Mouse (Mus musculus) 416B (cell line): Measurements from ENCODE around the gene Gpr153.

ENCODE experiments used
- DNase-seq: peaks from one replicate; pipeline ENCODE4 v3.0.0; 2011; ENCODE audit warnings: low read depth

Gpr153 gene

GRCm38 (mm10) chr4:152264867-152265568, 9.0 kb upstream of the Gpr153 start:
- peak; percentile 51 for DNase-seq

GRCm38 (mm10) chr4:152265791-152266190, 8.2 kb upstream of the Gpr153 start:
- no peak for DNase-seq

DNA sequence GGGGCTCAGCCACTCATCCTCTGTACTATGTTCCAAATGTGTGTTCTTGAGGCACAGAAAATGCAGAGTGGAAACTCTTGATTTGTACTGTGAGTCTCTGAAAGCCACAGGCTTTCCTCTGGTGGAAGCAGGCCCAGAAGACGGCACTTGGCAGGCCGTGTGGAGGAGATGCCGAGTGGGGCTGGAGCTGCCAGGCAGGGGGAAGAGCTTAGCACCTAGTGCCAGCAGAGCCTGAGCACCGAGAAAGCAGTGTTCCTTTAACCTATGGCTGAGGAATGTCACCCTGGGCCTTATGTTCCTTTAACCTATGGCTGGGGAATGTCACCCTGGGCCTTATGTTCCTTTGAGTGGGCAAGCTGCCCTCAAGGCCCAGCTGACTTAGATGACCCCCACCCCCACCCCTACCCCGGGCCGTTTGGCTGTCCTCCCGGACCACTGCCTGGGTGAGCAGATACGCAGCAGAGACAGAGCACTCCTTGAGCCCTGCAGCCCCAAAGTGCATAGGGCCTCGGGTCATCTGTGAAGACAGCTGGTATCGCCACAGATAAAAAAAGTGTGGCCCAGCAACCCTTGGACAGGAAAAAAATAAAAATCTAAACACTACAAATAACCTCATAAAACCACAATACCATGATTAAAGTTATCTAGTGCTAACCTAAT, 7.7 kb upstream of the Gpr153 start:
- DNase-seq, result no peak

DNA sequence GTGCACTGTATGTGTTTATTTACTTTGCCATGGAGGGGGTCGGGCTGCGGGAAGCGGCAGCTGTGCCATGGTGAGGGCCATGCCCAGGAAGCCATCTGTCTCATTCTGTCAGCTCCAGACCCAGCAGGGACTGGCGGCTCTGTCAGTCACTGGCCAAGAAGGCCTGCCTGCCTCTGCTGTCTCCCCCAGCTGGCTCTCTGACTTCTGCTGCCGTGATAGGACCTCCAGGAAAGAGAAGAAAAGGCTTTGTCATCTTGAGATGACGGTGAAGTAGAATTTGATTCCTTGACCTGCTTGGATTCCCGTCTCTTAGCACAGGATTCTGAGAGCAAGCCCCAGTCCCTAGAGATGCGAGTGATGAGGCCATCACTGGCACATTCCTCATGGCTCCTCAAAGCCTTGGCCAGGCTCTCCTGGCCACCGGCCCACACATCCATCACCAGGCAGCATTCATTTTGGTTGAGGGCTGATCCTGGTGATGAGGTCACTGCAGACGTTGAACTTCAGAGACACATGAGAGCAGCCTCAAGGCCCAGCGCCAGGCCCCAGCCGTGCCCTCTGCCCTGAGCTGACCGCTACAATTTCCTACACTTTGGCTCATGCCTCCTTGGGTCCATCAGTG, 6.2 kb upstream of the Gpr153 start:
- DNase-seq, result no peak

- no peak for DNase-seq
These were observed 4.1 kb upstream of the Gpr153 start for GRCm38 (mm10) chr4:152269967-152270366.

GRCm38 (mm10) chr4:152270599-152270998, 3.4 kb upstream of the Gpr153 start:
- DNase-seq, result no peak

DNA sequence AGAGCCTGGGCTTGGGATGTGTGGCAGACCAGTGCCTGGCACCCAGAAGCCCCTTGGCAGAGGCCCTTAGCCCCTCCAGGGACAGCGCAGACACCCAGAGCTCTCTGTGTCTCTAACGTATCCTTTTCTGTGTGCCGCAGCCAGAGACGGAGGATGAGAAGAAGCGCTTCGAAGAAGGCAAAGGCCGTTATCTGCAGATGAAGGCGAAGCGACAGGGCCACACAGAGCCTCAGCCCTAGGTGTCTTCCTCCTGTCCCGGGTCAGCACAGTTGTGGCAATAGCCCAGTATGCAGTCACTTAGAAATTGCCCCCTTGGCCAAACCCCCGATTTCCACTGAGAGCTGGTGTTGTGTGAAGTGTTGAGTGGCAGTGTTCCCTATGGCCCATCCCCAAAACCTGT, 2.7 kb upstream of the Gpr153 start:
- DNase-seq, result no peak

GRCm38 (mm10) chr4:152272006-152272405, 2.0 kb upstream of the Gpr153 start:
- no peak for DNase-seq

DNA sequence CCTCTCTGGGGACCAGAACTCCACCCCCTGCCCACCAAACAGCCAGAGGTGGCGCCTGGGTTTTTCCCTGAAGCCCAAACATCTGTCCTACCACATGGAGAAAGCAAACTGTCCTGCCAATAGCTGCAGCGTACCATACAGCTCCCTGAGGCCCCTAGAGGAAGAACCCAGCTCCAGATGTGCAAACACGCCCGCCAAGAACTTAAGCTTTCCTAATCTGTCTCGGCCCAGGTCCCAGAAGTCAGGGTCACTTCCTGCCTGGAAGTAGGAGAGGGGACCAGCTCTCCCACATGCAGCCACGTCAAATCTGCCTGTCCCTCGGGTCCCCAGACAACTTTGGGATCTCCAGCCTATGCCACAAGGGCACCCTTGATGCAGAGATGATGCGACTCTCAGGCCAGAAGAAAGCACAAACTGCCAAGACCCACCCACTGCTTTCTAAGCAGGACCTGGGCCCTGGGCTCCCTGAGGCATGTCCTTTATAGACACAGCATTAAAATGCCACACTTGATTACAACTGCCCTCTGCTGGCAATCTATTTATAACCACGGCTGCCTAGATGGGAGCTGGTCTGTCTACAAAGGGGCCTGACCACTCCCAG, 1.5 kb upstream of the Gpr153 start:
- DNase-seq, result no peak

DNA sequence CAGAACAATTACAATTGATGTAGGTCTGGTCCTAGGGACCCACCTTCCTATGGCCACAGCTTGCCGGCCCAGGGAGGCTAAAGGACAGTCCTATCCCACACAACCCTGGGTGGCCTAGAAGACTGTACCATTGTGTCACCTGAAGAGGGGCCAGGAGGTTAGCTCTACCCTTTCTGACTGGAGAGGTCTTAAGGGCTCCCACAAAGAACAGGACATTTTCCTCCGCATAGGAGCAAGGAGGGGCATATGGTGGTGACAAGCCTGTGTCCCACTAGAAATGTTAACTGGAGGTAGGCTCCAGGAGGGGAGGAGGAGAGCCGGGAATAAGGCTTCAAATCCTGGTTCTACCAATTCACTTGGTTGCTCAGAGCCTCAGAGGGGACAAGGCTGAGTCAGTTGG, 841 bp upstream of the Gpr153 start:
- DNase-seq, result no peak

GRCm38 (mm10) chr4:152274681-152275131, 674 bp downstream of the Gpr153 start:
- DNase-seq, result no peak

DNA sequence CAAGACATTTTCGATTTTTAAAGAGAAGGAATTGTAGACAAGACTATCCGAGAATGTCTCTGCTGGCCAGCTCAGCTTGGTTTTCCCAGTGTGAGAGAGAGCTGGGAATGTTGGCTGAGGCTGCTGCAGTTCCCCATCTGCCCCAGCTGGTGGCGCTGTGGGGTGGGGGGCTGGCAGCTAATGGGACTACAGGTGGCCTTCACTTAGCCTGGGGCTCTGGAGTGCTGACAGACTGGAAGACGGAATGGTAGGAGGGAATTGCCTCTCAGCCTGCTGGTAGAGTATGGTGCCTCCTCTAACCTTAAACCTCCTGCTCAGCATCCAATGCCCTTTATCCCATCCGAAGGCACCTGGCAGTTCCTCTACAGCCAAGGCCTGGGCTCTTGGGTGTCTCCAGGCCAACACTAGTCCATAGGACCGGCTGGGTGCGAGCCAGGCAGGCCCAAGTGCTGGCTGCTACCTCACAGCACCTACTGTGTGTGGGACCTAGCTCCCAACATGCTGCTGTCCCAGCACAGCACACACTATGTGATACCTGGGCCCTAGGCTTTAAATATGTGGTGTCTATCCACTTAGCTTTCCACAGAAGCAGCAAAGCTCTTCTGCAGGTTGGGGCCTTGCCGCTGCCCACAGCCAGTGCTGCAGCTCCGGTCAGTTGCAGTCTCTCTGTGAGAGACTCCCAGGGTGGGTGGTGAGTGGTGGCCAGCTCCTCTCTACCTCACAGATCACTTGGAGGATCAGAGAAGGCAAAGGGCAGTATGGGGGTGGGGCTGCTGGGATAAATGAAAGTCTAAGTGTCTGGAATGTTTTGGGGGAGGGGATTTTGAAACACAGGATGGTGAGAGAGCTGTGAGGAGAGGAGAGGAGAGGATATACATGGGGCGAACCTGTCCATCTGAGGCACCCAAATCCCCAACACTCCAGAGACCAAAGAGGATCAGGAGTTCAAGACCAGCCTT, 2.6 kb downstream of the Gpr153 start:
- DNase-seq, result no peak

- DNase-seq, result no peak
These were observed 3.9 kb downstream of the Gpr153 start for GRCm38 (mm10) chr4:152277916-152278315.

DNA sequence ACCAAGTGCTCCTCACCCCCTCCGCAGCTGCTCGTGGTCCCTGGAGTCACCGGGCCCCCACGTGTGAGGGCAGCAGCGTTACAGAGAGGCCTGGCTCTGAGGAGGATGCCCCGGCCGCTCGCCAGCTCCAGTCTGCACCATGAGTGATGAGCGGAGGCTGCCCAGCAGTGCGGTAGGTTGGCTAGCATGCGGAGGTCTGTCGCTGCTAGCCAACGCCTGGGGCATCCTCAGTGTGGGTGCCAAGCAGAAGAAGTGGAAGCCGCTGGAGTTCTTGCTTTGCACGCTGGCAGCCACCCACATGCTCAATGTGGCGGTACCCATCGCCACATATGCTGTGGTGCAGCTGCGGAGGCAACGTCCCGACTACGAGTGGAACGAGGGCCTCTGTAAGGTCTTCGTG, 5.0 kb downstream of the Gpr153 start:
- DNase-seq, result no peak

DNA sequence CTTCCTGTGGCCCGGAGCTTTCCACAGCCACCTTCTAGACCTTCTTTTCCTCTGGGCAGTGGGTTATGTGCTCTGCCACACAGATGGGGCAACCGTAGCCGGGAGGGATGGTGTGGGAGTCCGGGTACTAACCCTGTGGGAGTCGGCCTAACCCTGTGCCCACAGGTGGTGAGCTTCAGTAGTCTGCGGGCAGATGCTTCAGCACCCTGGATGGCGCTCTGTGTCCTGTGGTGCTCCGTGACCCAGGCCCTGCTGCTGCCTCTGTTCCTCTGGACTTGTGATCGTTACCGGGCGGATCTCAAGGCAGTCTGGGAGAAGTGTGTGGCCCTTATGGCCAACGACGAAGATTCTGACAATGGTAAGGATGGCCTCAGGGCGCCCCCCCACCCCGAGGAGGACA, 7.6 kb downstream of the Gpr153 start:
- DNase-seq, result no peak

GRCm38 (mm10) chr4:152282721-152283120, 8.7 kb downstream of the Gpr153 start:
- DNase-seq, result no peak

- no peak for DNase-seq
These were observed 9.3 kb downstream of the Gpr153 start for GRCm38 (mm10) chr4:152283186-152283950.

- peak; percentile 59 for DNase-seq
These were observed 11.5 kb downstream of the Gpr153 start for GRCm38 (mm10) chr4:152285505-152285904.

DNA sequence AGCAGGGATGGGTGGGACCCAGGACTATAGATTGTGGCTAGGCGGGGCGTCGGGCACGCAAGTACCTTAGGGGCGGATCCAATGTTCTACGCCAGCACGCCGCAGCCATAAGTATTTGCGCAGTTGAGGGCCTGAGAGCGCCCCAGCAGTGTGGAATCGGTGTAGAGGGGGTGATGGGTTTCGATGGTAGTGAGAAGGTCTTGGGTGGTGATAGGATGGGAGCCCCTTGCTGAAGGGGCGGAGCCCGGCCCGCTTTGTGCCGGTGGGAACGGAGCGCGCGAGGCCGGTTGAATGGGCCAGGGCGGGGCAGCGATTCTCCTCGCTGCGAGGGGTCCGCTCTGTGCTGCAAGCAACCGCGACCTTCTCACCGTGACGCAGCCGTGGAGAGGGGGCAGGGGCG, 12.2 kb downstream of the Gpr153 start:
- DNase-seq, result no peak

- DNase-seq, result peak; percentile 34
These were observed 12.9 kb downstream of the Gpr153 start for GRCm38 (mm10) chr4:152286887-152287286.
